In the genomic region with DNA sequence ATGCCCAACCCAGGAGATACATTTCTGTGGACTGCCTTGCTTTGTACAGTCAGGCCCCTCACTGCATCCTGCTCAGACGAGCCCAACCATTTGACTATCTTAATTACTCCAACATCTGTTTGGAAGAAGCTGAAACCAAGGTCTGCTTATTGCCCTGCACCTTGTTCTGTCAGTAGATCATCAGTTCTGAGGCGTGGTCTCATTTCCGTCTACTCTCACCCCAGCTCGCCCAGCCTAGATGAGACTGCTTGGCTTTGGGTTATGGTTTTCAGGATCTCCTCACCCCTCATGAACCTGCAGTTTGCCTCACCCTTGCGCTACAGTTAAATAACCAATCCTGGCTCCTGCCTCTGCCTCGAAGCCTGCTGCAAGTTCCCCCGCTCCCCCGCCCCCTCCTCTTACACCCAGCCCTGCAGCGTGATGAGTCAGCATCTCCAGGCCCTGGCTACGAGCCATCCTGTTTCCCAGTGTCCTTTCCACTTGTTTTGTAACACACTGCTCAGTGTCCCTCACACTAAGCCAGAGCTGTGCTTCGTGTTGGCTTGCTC, we compare ENCODE assay signal across 8 mouse cellular contexts.
A peak's percentile ranks its signal among the peaks of the same experiment; 100 is the strongest.
DNase-seq lines count a peak whose midpoint lies in the region; ATAC-seq and TF ChIP-seq lines count a peak whose summit lies in the region.

No protein-coding gene starts in this region.

- DNase-seq in brain, adult 2 months (ENCODE audit: low read depth, low spot score), result peak; percentile 98
- peak; percentile 84 for DNase-seq in embryonic facial prominence, embryonic 14.5 days (ENCODE audit: low spot score)
- DNase-seq in heart, adult 18-20 months, result peak; percentile 91 to 95
- DNase-seq in kidney, adult 2 months, result peak; percentile 94
- peak; percentile 54 for DNase-seq in limb, embryonic 10.5 days (ENCODE audit: low spot score)
- peak; percentile 40 for DNase-seq in midbrain, embryonic 10.5 days (ENCODE audit: low spot score)
- DNase-seq in spleen, postnatal 36 days (ENCODE audit: low spot score in 2 of 2), result peak; percentile 12 to 19

- H3K4me2 ChIP-seq in embryonic facial prominence, embryonic 14.5 days (ENCODE audit: low read depth, low read length), result no peak overlapping the region

- no peaks in the 10 kb centered on the region for H3K27me3 ChIP-seq in embryonic facial prominence, embryonic 14.5 days (replicated peaks; ENCODE audit: control insufficient read depth, insufficient read depth, low read length)
- H3K27me3 ChIP-seq in kidney, adult 2 months (replicated peaks; ENCODE audit: control insufficient read depth, insufficient read depth, low read length), result no peaks in the 10 kb centered on the region
- no peaks in the 10 kb centered on the region for H3K27me3 ChIP-seq in limb, embryonic 10.5 days (ENCODE audit: low read depth, poor library complexity, severe bottlenecking)
- H3K27me3 ChIP-seq in midbrain, embryonic 10.5 days (ENCODE audit: low read depth, poor library complexity, severe bottlenecking), result no peaks in the 10 kb centered on the region

- peak; percentile 77 for ATAC-seq in embryonic facial prominence, embryonic 14.5 days (ENCODE audit: low read depth)
- ATAC-seq in monocyte, adult 5-6 weeks (replicated peaks; ENCODE audit: insufficient number of reproducible peaks, low FRiP score, low TSS enrichment, poor library complexity, severe bottlenecking), result no peak

- H3K4me3 ChIP-seq in embryonic facial prominence, embryonic 14.5 days (ENCODE audit: low read depth, low read length), result no peak overlapping the region
- H3K4me3 ChIP-seq in kidney, adult 2 months (ENCODE audit: insufficient read depth, low read depth, low read length), result no peak overlapping the region
- no peak overlapping the region for H3K4me3 ChIP-seq in limb, embryonic 10.5 days
- no peak overlapping the region for H3K4me3 ChIP-seq in midbrain, embryonic 10.5 days

- no peak for TF ChIP-seq CTCF in kidney, adult 2 months (conservative IDR thresholded peaks at IDR 0.05; ENCODE audit: insufficient read depth, insufficient read length, low read depth, low read length)

- TF ChIP-seq POLR2A in kidney, adult 2 months (IDR thresholded peaks at IDR 0.05; ENCODE audit: low read depth, low read length), result no peak

- H3K4me1 ChIP-seq in embryonic facial prominence, embryonic 14.5 days (ENCODE audit: control insufficient read depth, insufficient read depth, low read length), result peaks cover 17% of the 10 kb centered on the region
- H3K4me1 ChIP-seq in kidney, adult 2 months (ENCODE audit: control insufficient read depth, insufficient read depth, low read length), result peaks cover 4% of the 10 kb centered on the region; the same call in 1 of the 2 replicates
- H3K4me1 ChIP-seq in limb, embryonic 10.5 days, result peaks cover 11% of the 10 kb centered on the region
- H3K4me1 ChIP-seq in midbrain, embryonic 10.5 days, result peaks cover 13% of the 10 kb centered on the region

- H3K36me3 ChIP-seq in embryonic facial prominence, embryonic 14.5 days (ENCODE audit: control insufficient read depth, insufficient read depth, low read length), result 0 out of 2 replicates have a peak, but pooled peaks cover 7% of the 10 kb centered on the region
- H3K36me3 ChIP-seq in kidney, adult 2 months (ENCODE audit: control insufficient read depth, insufficient read depth, low read length), result no peaks in the 10 kb centered on the region
- H3K36me3 ChIP-seq in limb, embryonic 10.5 days, result no peaks in the 10 kb centered on the region
- H3K36me3 ChIP-seq in midbrain, embryonic 10.5 days, result no peaks in the 10 kb centered on the region

- H3K9ac ChIP-seq in embryonic facial prominence, embryonic 14.5 days (ENCODE audit: low read depth, low read length), result no peak overlapping the region; the same call in 1 of the 2 replicates

- H3K27ac ChIP-seq in embryonic facial prominence, embryonic 14.5 days (replicated peaks; ENCODE audit: low read depth, low read length), result 0 out of 2 replicates have a peak overlapping the region, but pooled peaks have one; percentile 52
- peak overlapping the region; percentile 49 for H3K27ac ChIP-seq in kidney, adult 2 months (ENCODE audit: insufficient read depth, low read depth, low read length)
- H3K27ac ChIP-seq in limb, embryonic 10.5 days, result no peak overlapping the region
- 0 out of 2 replicates have a peak overlapping the region, but pooled peaks have one; percentile 6 for H3K27ac ChIP-seq in midbrain, embryonic 10.5 days (replicated peaks)

- 16% methylated on average over 11 of the region's 11 CpGs for WGBS in embryonic facial prominence, embryonic 14.5 days
- WGBS in kidney, adult 2 months, result 12% methylated on average over 11 of the region's 11 CpGs
- WGBS in limb, embryonic 10.5 days, result 15% methylated on average over 11 of the region's 11 CpGs
- WGBS in midbrain, embryonic 10.5 days, result 44% methylated on average over 11 of the region's 11 CpGs

- H3K9me3 ChIP-seq in embryonic facial prominence, embryonic 14.5 days (ENCODE audit: control insufficient read depth, low read length), result no peaks in the 10 kb centered on the region
- H3K9me3 ChIP-seq in limb, embryonic 10.5 days (replicated peaks), result no peaks in the 10 kb centered on the region
- H3K9me3 ChIP-seq in midbrain, embryonic 10.5 days (replicated peaks), result no peaks in the 10 kb centered on the region

Comparison
In these comparisons a context has a peak if more than half of its experiments do, and no peak if none do; other contexts are left out.
1. DNase-seq: peak in every context shown above with its lines; median percentile 98 in brain, adult 2 months; 94 in kidney, adult 2 months; 93 in heart, adult 18-20 months; 84 in embryonic facial prominence, embryonic 14.5 days; 54 in limb, embryonic 10.5 days; 40 in midbrain, embryonic 10.5 days; 16 in spleen, postnatal 36 days.